Mouse (Mus musculus): ENCODE measurements around the gene Pcnx2.

GRCm38 (mm10) chr8:125711514-125711913 is 186.6 kb downstream of the Pcnx2 start:
- TF ChIP-seq GATA1 (IDR thresholded peaks at IDR 0.05; ENCODE audit: borderline replicate concordance, low read length) = no peak
- TF ChIP-seq FLI1 (IDR thresholded peaks at IDR 0.05; ENCODE audit: low read length) = no peak
